Mouse (Mus musculus): ENCODE measurements around the gene Aasdh. TPM values are rescaled to one million over a fixed set of nuclear protein-coding genes. Genes with fewer than 3 reads are reported as not detected.

Gene Aasdh
- polyA plus RNA-seq, 1 experiment from 2014 or later: 22.9 TPM

GRCm38 (mm10) chr5:76855829-76856600 is 49.3 kb downstream of the Aasdh start:
- Histone ChIP-seq H3K27ac (no peak overlapping the region), H3K9me3 (no peaks in the 10 kb centered on the region), H3K4me1 (peaks cover 35% of the 10 kb centered on the region), H3K9ac (0 out of 2 replicates have a peak overlapping the region, but pooled peaks have one; percentile 27), H3K36me3 (no peaks in the 10 kb centered on the region), H3K27me3 (peaks cover 33% of the 10 kb centered on the region), H3K4me3 (peak overlapping the region; percentile 40), H3K4me2 (peak overlapping the region; percentile 82)
- ATAC-seq (ENCODE audit: borderline replicate concordance, extremely low read depth, low FRiP score, low TSS enrichment): no peak
- WGBS: 25% methylated on average over 25 of the region's 25 CpGs

GRCm38 (mm10) chr5:76853549-76853948 is 51.8 kb downstream of the Aasdh start:
- no peak overlapping the region for H3K4me3 ChIP-seq
- no peaks in the 10 kb centered on the region for H3K36me3 ChIP-seq
- H3K4me1 ChIP-seq: peaks cover 22% of the 10 kb centered on the region
- WGBS: 11% methylated on average over 10 of the region's 10 CpGs
- ATAC-seq (ENCODE audit: borderline replicate concordance, extremely low read depth, low FRiP score, low TSS enrichment): peak; percentile 72; the same call in 1 of the 2 replicates
- H3K4me2 ChIP-seq: no peak overlapping the region
- H3K9me3 ChIP-seq: no peaks in the 10 kb centered on the region
- H3K27me3 ChIP-seq: peaks cover 31% of the 10 kb centered on the region
- no peak overlapping the region for H3K9ac ChIP-seq
- no peak overlapping the region for H3K27ac ChIP-seq

GRCm38 (mm10) chr5:76851316-76851715 is 54.0 kb downstream of the Aasdh start:
- H3K9ac ChIP-seq: no peak overlapping the region
- WGBS: 51% methylated on average over 4 of the region's 4 CpGs
- H3K27ac ChIP-seq: no peak overlapping the region
- no peak overlapping the region for H3K4me2 ChIP-seq
- H3K27me3 ChIP-seq: peaks cover 9% of the 10 kb centered on the region
- no peak for ATAC-seq (ENCODE audit: borderline replicate concordance, extremely low read depth, low FRiP score, low TSS enrichment)
- H3K9me3 ChIP-seq: no peaks in the 10 kb centered on the region
- no peaks in the 10 kb centered on the region for H3K36me3 ChIP-seq
- peaks cover 9% of the 10 kb centered on the region; the same call in 1 of the 2 replicates for H3K4me1 ChIP-seq
- no peak overlapping the region for H3K4me3 ChIP-seq

- Histone ChIP-seq H3K27ac (no peak overlapping the region), H3K4me3 (no peak overlapping the region), H3K4me1 (no peaks in the 10 kb centered on the region), H3K9ac (no peak overlapping the region), H3K36me3 (no peaks in the 10 kb centered on the region), H3K27me3 (no peaks in the 10 kb centered on the region), H3K9me3 (no peaks in the 10 kb centered on the region), H3K4me2 (no peak overlapping the region)
- 84% methylated on average over 6 of the region's 6 CpGs for WGBS
- no peak for ATAC-seq (ENCODE audit: borderline replicate concordance, extremely low read depth, low FRiP score, low TSS enrichment)
These were observed 58.2 kb downstream of the Aasdh start for GRCm38 (mm10) chr5:76847106-76847505.

- ATAC-seq (ENCODE audit: borderline replicate concordance, extremely low read depth, low FRiP score, low TSS enrichment): no peak
- H3K27me3 ChIP-seq: no peaks in the 10 kb centered on the region
- no peak overlapping the region for H3K27ac ChIP-seq
- H3K4me2 ChIP-seq: no peak overlapping the region
- H3K4me1 ChIP-seq: no peaks in the 10 kb centered on the region
- WGBS: 63% methylated on average over 14 of the region's 14 CpGs
- no peaks in the 10 kb centered on the region for H3K9me3 ChIP-seq
- no peaks in the 10 kb centered on the region for H3K36me3 ChIP-seq
- H3K4me3 ChIP-seq: no peak overlapping the region
- no peak overlapping the region for H3K9ac ChIP-seq
These were observed 60.6 kb downstream of the Aasdh start for GRCm38 (mm10) chr5:76844618-76845186.

- no peaks in the 10 kb centered on the region for H3K27me3 ChIP-seq
- no peak overlapping the region for H3K4me3 ChIP-seq
- no peaks in the 10 kb centered on the region for H3K9me3 ChIP-seq
- 70% methylated on average over 9 of the region's 9 CpGs for WGBS
- no peak overlapping the region for H3K9ac ChIP-seq
- H3K27ac ChIP-seq: no peak overlapping the region
- H3K36me3 ChIP-seq: no peaks in the 10 kb centered on the region
- H3K4me2 ChIP-seq: no peak overlapping the region
- H3K4me1 ChIP-seq: no peaks in the 10 kb centered on the region
- ATAC-seq (ENCODE audit: borderline replicate concordance, extremely low read depth, low FRiP score, low TSS enrichment): peak; percentile 45; the same call in 1 of the 2 replicates
These were observed 61.4 kb downstream of the Aasdh start for GRCm38 (mm10) chr5:76843851-76844419.

- Histone ChIP-seq H3K4me1 (no peaks in the 10 kb centered on the region), H3K9ac (no peak overlapping the region), H3K36me3 (no peaks in the 10 kb centered on the region), H3K9me3 (no peaks in the 10 kb centered on the region), H3K4me2 (no peak overlapping the region), H3K27ac (no peak overlapping the region), H3K27me3 (no peaks in the 10 kb centered on the region), H3K4me3 (no peak overlapping the region)
- 14% methylated on average over 4 of the region's 4 CpGs for WGBS
- ATAC-seq (ENCODE audit: borderline replicate concordance, extremely low read depth, low FRiP score, low TSS enrichment): no peak; the same call in 1 of the 2 replicates
These were observed 61.9 kb downstream of the Aasdh start for GRCm38 (mm10) chr5:76843448-76843847.

- H3K4me1 ChIP-seq: no peaks in the 10 kb centered on the region
- no peak overlapping the region for H3K4me2 ChIP-seq
- no peak overlapping the region for H3K27ac ChIP-seq
- no peaks in the 10 kb centered on the region for H3K9me3 ChIP-seq
- no peaks in the 10 kb centered on the region for H3K36me3 ChIP-seq
- WGBS: 89% methylated on average over 2 of the region's 2 CpGs
- H3K27me3 ChIP-seq: no peaks in the 10 kb centered on the region
- no peak overlapping the region for H3K4me3 ChIP-seq
- ATAC-seq (ENCODE audit: borderline replicate concordance, extremely low read depth, low FRiP score, low TSS enrichment): no peak
- no peak overlapping the region for H3K9ac ChIP-seq
These were observed 63.5 kb downstream of the Aasdh start for GRCm38 (mm10) chr5:76841859-76842258.

- Histone ChIP-seq H3K9ac (no peak overlapping the region), H3K4me1 (no peaks in the 10 kb centered on the region), H3K27me3 (no peaks in the 10 kb centered on the region), H3K36me3 (no peaks in the 10 kb centered on the region), H3K27ac (no peak overlapping the region), H3K4me2 (no peak overlapping the region), H3K4me3 (no peak overlapping the region), H3K9me3 (no peaks in the 10 kb centered on the region)
- WGBS: 79% methylated on average over 6 of the region's 6 CpGs
- ATAC-seq (ENCODE audit: borderline replicate concordance, extremely low read depth, low FRiP score, low TSS enrichment): no peak
These were observed 65.5 kb downstream of the Aasdh start for GRCm38 (mm10) chr5:76839786-76840185.

- no peak overlapping the region for H3K27ac ChIP-seq
- no peak overlapping the region for H3K9ac ChIP-seq
- no peaks in the 10 kb centered on the region for H3K4me1 ChIP-seq
- 62% methylated on average over 5 of the region's 5 CpGs for WGBS
- H3K27me3 ChIP-seq: no peaks in the 10 kb centered on the region
- H3K4me3 ChIP-seq: no peak overlapping the region
- no peaks in the 10 kb centered on the region for H3K9me3 ChIP-seq
- no peak for ATAC-seq (ENCODE audit: borderline replicate concordance, extremely low read depth, low FRiP score, low TSS enrichment)
- H3K4me2 ChIP-seq: no peak overlapping the region
- no peaks in the 10 kb centered on the region for H3K36me3 ChIP-seq
These were observed 68.3 kb downstream of the Aasdh start for GRCm38 (mm10) chr5:76837018-76837417.

GRCm38 (mm10) chr5:76832529-76833210 is 72.6 kb downstream of the Aasdh start:
- WGBS: 78% methylated on average over 17 of the region's 17 CpGs

More at GRCm38 (mm10) chr5:76832529-76833210, 72.6 kb downstream of the Aasdh start:
- H3K9ac ChIP-seq: no peak overlapping the region
- no peak overlapping the region for H3K4me3 ChIP-seq
- H3K4me1 ChIP-seq: no peaks in the 10 kb centered on the region
- no peaks in the 10 kb centered on the region for H3K9me3 ChIP-seq
- H3K4me2 ChIP-seq: no peak overlapping the region
- H3K27me3 ChIP-seq: no peaks in the 10 kb centered on the region
- H3K27ac ChIP-seq: no peak overlapping the region
- H3K36me3 ChIP-seq: no peaks in the 10 kb centered on the region
- ATAC-seq (ENCODE audit: borderline replicate concordance, extremely low read depth, low FRiP score, low TSS enrichment): no peak
